Mouse (Mus musculus): ENCODE measurements around the gene Pcnx.

Gene Pcnx

DNA sequence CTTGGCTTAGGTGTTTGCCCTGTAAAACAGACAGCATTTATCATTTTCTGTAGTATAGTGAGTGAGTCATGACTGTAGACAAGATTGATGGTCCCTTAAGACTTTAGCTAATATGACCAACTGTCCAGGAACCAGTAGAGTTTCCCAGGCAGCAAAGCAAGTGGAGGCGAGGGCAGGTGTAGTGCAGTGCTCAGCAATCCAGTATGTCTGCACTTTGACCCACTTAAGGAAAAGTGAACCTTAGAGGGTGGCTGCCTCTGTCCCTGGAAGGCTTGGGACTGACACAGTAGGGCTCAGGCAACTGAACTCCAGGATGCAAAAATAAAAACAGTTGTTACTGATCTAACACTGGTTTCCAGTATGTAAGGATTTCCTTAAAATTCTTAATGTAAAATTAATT is 32.1 kb downstream of the Pcnx start:
- no peaks in the 10 kb centered on the region for H3K9me3 ChIP-seq (ENCODE audit: low read length)
- no peaks in the 10 kb centered on the region for H3K27me3 ChIP-seq (ENCODE audit: insufficient read depth, low read length)
- no peak for TF ChIP-seq CTCF (conservative IDR thresholded peaks at IDR 0.05; ENCODE audit: low read length)
- no peak for TF ChIP-seq POU5F1 (IDR thresholded peaks at IDR 0.05; ENCODE audit: borderline replicate concordance, low read length)
- TF ChIP-seq NANOG (IDR thresholded peaks at IDR 0.05; ENCODE audit: borderline replicate concordance, low read length) = no peak
- peaks cover 9% of the 10 kb centered on the region; the same call in 1 of the 2 replicates for H3K36me3 ChIP-seq (ENCODE audit: insufficient read depth, low read length)
- no peaks in the 10 kb centered on the region for H3K4me1 ChIP-seq (replicated peaks; ENCODE audit: low read depth, low read length)
- H3K4me3 ChIP-seq (replicated peaks; ENCODE audit: low read length) = no peak overlapping the region

DNA sequence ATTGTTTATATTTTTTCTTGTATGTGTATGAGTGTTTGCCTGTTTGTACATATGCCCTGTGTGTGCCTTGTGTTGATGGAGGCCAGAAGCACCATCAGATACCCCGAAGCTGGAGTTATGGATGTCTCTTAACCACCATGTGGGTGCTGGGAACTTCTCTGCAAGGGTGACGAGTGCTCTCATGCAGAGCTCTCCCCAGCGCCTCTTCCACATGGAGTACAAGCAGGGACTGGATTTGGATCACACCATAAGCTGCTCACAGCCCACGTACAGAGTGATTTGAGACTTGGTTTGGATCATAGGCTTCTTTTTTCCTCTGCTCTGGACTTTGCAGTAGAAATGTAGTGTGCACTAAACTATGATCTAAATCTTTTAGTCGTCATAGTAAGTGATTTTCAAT is 34.5 kb downstream of the Pcnx start:
- TF ChIP-seq CTCF (conservative IDR thresholded peaks at IDR 0.05; ENCODE audit: low read length) = no peak
- TF ChIP-seq NANOG (IDR thresholded peaks at IDR 0.05; ENCODE audit: borderline replicate concordance, low read length) = no peak
- TF ChIP-seq POU5F1 (IDR thresholded peaks at IDR 0.05; ENCODE audit: borderline replicate concordance, low read length) = no peak

DNA sequence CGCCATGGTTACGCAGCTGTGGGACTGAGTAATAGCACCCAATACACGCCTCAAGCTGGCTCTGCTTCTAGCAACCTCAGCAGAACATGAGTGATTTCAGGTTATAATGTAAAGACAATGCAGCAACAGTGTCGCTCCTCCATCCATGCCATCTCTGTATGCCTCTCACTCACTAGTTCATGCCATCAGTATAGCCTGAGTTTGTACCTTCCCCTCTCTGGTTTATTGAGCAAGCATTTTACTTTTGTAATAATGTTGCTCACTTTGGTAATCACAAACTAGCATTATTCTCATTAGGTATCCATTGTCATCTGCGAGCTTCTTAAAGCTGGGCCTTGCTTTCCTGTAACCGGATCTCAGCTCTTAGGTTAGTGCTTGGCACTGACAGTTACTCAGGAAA is 36.2 kb downstream of the Pcnx start:
- TF ChIP-seq CTCF (conservative IDR thresholded peaks at IDR 0.05; ENCODE audit: low read length) = no peak
- TF ChIP-seq NANOG (IDR thresholded peaks at IDR 0.05; ENCODE audit: borderline replicate concordance, low read length) = no peak
- TF ChIP-seq POU5F1 (IDR thresholded peaks at IDR 0.05; ENCODE audit: borderline replicate concordance, low read length) = no peak
- Histone ChIP-seq H3K9me3 (ENCODE audit: low read length) (no peaks in the 10 kb centered on the region), H3K4me3 (replicated peaks; ENCODE audit: low read length) (no peak overlapping the region), H3K36me3 (ENCODE audit: insufficient read depth, low read length) (peaks cover 9% of the 10 kb centered on the region; the same call in 1 of the 2 replicates), H3K4me1 (replicated peaks; ENCODE audit: low read depth, low read length) (no peaks in the 10 kb centered on the region), H3K27me3 (ENCODE audit: insufficient read depth, low read length) (no peaks in the 10 kb centered on the region)

More for the DNA sequence above, 34.5 kb downstream of the Pcnx start:
- Histone ChIP-seq H3K4me1 (replicated peaks; ENCODE audit: low read depth, low read length) (no peaks in the 10 kb centered on the region), H3K9me3 (ENCODE audit: low read length) (no peaks in the 10 kb centered on the region), H3K4me3 (replicated peaks; ENCODE audit: low read length) (no peak overlapping the region), H3K27me3 (ENCODE audit: insufficient read depth, low read length) (no peaks in the 10 kb centered on the region), H3K36me3 (ENCODE audit: insufficient read depth, low read length) (peaks cover 9% of the 10 kb centered on the region; the same call in 1 of the 2 replicates)

DNA sequence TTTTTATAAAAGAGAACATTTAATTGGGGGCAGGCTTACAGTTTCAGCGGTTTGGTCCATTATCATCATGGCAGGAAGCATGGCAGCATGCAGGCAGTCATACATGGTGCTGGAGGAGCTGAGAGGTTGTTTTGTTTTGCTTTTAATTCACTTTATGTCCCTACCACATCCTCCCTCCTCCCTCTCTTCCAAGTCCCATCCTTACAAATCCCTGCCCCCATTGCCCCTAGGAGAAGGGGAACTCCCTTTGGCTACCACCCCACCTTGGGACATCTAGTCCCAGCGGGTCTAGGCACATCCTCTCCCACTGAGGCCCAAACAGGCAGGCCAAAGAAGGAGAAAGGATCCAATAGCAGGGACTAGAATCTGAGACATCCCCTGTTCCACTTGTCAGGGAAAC is 44.6 kb downstream of the Pcnx start:
- H3K4me1 ChIP-seq (replicated peaks; ENCODE audit: low read depth, low read length) = peaks cover 26% of the 10 kb centered on the region
- no peak overlapping the region for H3K4me3 ChIP-seq (replicated peaks; ENCODE audit: low read length)
- no peaks in the 10 kb centered on the region for H3K27me3 ChIP-seq (ENCODE audit: insufficient read depth, low read length)
- 0 out of 2 replicates have a peak, but pooled peaks cover 3% of the 10 kb centered on the region for H3K36me3 ChIP-seq (ENCODE audit: insufficient read depth, low read length)
- no peaks in the 10 kb centered on the region for H3K9me3 ChIP-seq (ENCODE audit: low read length)
- TF ChIP-seq CTCF (conservative IDR thresholded peaks at IDR 0.05; ENCODE audit: low read length) (no peak), NANOG (IDR thresholded peaks at IDR 0.05; ENCODE audit: borderline replicate concordance, low read length) (no peak), POU5F1 (IDR thresholded peaks at IDR 0.05; ENCODE audit: borderline replicate concordance, low read length) (no peak)

DNA sequence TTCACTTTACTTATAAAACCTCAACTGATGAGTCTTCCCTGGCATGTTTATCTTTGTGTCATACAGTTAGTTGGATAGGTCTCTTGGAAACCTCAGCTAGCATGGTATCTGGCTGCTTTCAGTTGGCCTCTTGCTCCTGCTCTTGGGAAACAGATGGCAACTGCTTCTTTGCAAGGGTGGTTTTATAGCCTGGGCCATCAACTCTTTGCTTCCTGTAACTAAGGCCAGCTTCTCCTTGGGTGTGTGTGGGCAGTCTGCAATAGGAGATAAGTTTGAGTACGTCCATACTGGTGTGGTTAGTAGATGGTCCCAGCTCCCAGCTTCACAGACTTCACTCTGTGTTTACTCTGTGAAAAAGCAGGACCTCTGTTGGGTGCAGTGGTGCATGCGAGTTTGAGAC is 46.0 kb downstream of the Pcnx start:
- H3K36me3 ChIP-seq (ENCODE audit: insufficient read depth, low read length) = 0 out of 2 replicates have a peak, but pooled peaks cover 3% of the 10 kb centered on the region
- no peaks in the 10 kb centered on the region for H3K27me3 ChIP-seq (ENCODE audit: insufficient read depth, low read length)
- H3K4me1 ChIP-seq (replicated peaks; ENCODE audit: low read depth, low read length) = peaks cover 35% of the 10 kb centered on the region
- no peak overlapping the region for H3K4me3 ChIP-seq (replicated peaks; ENCODE audit: low read length)
- no peak for TF ChIP-seq NANOG (IDR thresholded peaks at IDR 0.05; ENCODE audit: borderline replicate concordance, low read length)
- H3K9me3 ChIP-seq (ENCODE audit: low read length) = no peaks in the 10 kb centered on the region

DNA sequence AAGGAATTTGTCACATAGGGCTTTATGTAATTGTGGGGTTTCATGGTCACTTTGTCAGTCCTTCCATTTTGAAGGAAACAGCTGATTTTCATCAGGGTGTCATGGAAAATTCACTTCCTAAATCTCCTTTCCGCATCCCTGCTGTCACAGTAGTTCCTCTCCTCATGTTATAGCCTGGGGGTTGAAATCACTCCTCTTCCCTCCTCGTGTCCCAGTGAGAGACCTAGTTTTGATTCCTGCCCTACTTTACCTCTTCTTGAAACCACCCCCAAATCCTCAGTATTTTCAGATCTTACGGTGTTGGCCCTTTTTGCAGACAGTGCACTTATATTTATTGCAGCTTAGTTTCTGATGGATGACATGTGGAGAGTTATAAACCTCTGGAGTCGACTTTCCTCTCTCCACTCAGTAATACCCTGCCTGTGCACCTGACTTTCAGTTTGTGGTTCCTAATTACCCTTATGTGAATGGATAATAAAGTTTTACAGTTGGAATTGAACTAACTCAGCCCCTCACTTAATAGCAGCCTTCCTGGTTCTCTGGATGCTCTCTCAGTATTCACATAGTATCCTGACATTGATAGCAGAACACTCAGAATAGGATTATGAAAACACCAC is 48.0 kb downstream of the Pcnx start:
- Histone ChIP-seq H3K36me3 (ENCODE audit: insufficient read depth, low read length) (0 out of 2 replicates have a peak, but pooled peaks cover 3% of the 10 kb centered on the region), H3K27me3 (ENCODE audit: insufficient read depth, low read length) (no peaks in the 10 kb centered on the region), H3K4me3 (replicated peaks; ENCODE audit: low read length) (no peak overlapping the region), H3K4me1 (replicated peaks; ENCODE audit: low read depth, low read length) (peaks cover 35% of the 10 kb centered on the region), H3K9me3 (ENCODE audit: low read length) (no peaks in the 10 kb centered on the region)
- TF ChIP-seq POU5F1 (IDR thresholded peaks at IDR 0.05; ENCODE audit: borderline replicate concordance, low read length) (no peak), NANOG (IDR thresholded peaks at IDR 0.05; ENCODE audit: borderline replicate concordance, low read length) (no peak), CTCF (conservative IDR thresholded peaks at IDR 0.05; ENCODE audit: low read length) (no peak)

DNA sequence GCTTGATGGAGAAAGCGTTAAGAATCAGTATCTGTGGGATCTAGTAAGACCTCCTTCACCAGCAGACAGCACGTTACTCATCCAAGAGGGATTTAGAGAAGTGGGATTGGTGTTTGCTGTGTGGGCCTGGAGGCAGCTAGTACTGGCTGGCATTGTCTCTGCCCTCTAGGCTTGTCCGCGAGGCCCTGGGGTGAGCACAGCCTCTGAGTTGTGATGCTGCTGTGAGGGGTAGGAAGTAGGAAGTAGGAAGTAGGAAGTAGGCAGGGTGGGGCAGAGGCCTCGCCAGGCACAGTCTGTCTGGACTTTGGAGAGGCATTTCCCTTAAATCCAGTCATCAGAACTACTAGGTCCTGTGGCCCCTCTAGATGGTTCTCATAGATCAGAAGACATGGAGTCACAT is 50.6 kb downstream of the Pcnx start:
- Histone ChIP-seq H3K9me3 (ENCODE audit: low read length) (no peaks in the 10 kb centered on the region), H3K4me1 (replicated peaks; ENCODE audit: low read depth, low read length) (peaks cover 35% of the 10 kb centered on the region), H3K4me3 (replicated peaks; ENCODE audit: low read length) (no peak overlapping the region), H3K36me3 (ENCODE audit: insufficient read depth, low read length) (0 out of 2 replicates have a peak, but pooled peaks cover 3% of the 10 kb centered on the region), H3K27me3 (ENCODE audit: insufficient read depth, low read length) (no peaks in the 10 kb centered on the region)
- TF ChIP-seq NANOG (IDR thresholded peaks at IDR 0.05; ENCODE audit: borderline replicate concordance, low read length) (no peak), POU5F1 (IDR thresholded peaks at IDR 0.05; ENCODE audit: borderline replicate concordance, low read length) (no peak), CTCF (conservative IDR thresholded peaks at IDR 0.05; ENCODE audit: low read length) (no peak)

DNA sequence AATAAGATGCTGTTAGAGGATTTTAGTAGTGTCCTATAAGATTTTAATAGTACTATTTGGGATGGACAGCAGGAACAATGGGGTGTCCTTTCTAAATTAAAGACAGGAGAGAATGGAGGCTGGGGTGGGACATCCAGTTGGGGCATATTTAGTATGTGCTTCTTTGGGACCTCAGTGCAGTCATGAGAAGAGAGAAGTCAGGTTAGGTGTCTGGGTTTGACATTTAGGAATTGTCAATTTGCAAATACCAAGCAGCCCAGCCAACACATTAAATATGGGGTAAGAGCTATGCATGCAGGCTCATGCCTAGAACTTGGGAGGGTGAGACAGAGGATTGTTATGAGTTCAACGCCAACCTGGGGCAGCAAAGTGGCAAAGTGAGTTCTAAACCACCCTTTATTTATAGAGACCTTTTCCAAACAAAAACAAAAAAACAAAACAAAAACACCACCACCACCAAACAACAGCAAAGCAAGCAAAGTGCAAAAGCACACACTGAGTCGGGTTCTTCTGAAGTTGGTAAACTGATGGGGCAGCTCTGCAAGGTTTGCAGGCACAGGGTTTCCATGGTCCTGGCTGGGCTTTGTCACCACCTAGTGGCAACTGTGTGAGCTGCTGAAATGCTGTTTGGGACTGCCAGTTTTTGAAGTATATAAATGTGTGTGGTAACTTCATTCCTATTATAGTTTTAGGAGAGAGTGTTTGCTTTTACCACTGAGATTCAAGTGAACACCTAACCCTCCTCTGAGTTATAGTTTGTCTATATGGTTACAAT is 55.5 kb downstream of the Pcnx start:
- no peaks in the 10 kb centered on the region for H3K9me3 ChIP-seq (ENCODE audit: low read length)
- no peaks in the 10 kb centered on the region for H3K27me3 ChIP-seq (ENCODE audit: insufficient read depth, low read length)
- TF ChIP-seq CTCF (conservative IDR thresholded peaks at IDR 0.05; ENCODE audit: low read length) (peak; percentile 76), NANOG (IDR thresholded peaks at IDR 0.05; ENCODE audit: borderline replicate concordance, low read length) (no peak)
- peaks cover 19% of the 10 kb centered on the region for H3K36me3 ChIP-seq (ENCODE audit: insufficient read depth, low read length)
- peaks cover 23% of the 10 kb centered on the region for H3K4me1 ChIP-seq (replicated peaks; ENCODE audit: low read depth, low read length)
- no peak overlapping the region for H3K4me3 ChIP-seq (replicated peaks; ENCODE audit: low read length)
